Mouse (Mus musculus): ENCODE results near the gene Grin2b. TPM values are rescaled to one million over a fixed set of nuclear protein-coding genes. Genes with fewer than 3 reads are reported as not detected.

Gene Grin2b
- total and polyA plus RNA-seq, 3 experiments = not detected

DNA sequence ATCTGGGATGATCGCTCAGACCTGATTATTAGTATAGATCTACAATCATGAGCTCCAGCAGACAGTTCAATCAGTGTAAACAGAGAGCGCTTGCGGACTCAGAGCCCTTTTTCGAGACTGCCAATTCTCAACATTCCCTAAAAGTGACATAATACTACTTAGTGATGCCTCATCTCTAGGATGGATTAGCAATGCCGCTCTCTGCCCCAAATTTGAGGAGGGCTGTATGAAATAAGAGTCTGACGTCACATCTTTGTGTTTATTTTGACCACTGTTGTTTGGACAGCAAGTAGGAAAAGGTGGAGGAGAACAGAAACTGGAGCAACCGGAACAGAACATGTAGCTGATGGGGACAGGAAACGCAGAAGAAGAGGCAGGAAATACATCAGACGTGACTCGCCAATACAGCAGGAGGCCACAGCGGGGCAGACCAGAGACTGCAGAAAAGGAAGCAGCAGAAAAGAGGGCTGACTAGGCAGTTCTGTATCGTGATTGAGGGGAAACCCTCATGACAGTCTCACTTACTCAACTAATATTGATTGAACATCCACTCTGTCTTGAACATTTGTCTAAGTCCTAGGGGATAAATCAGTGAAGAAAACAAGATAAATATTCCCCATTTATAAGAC is 472.5 kb downstream of the Grin2b start:
- Histone ChIP-seq H3K4me3 (replicated peaks in 1 of 3; ENCODE audit: low read depth in 2 of 3, low read length in 2 of 3, poor library complexity in 1 of 3) (no peak overlapping the region), H3K9me3 (replicated peaks; ENCODE audit: low read length) (peaks cover 70% of the 10 kb centered on the region), H3K4me2 (ENCODE audit: insufficient read depth, low read depth, poor library complexity, severe bottlenecking) (no peak overlapping the region), H3K79me2 (replicated peaks; ENCODE audit: control insufficient read depth, extremely low read depth, insufficient read depth, poor library complexity, severe bottlenecking) (no peaks in the 10 kb centered on the region), H3K9ac (ENCODE audit: insufficient read depth, low read depth) (no peak overlapping the region), H3K27me3 (replicated peaks) (no peaks in the 10 kb centered on the region), H3K4me1 (ENCODE audit: control insufficient read depth in 1 of 2, insufficient read depth in 2 of 2) (no peaks in the 10 kb centered on the region), H3K27ac (ENCODE audit: insufficient read depth, low read depth) (no peak overlapping the region), H3K36me3 (replicated peaks in 1 of 2; ENCODE audit: control insufficient read depth in 1 of 2, insufficient read depth in 1 of 2, low read length in 1 of 2) (no peaks in the 10 kb centered on the region)
- DNase-seq (ENCODE audit: extremely low read depth) = no peak
- no peak for TF ChIP-seq SIN3A (IDR thresholded peaks at IDR 0.05; ENCODE audit: low read length)
- dilution Hi-C loops (cut with MboI; ENCODE audit: extremely low pct_ligation_motif_present, extremely low pct_unique_long_range_greater_than_20kb, low sequenced_read_pairs) (no loop called here), in situ Hi-C loops (cut with MboI; ENCODE audit: low pct_ligation_motif_present, low pct_unique_long_range_greater_than_20kb, low sequenced_read_pairs) (no loop called here)

DNA sequence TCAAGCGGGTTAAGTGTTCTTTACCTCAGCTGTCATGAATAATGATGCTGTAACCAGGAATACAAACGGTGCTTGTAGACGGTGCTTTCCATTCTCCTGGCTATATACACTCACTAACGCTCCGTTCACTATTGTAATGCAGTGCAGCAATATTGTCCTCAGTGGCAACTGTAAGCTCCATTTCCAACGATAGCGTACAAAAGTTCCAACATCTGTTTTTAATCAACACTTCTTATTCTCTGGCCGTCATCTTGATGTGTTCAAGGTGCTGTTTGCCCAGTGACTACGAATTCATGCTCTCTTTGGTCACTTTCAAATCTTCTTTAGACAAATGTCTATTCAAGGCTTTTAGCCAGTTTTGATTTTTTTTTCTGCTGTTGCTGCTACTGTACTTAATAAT is 480.8 kb downstream of the Grin2b start:
- Histone ChIP-seq H3K4me1 (ENCODE audit: control insufficient read depth in 1 of 2, insufficient read depth in 2 of 2) (no peaks in the 10 kb centered on the region), H3K4me2 (ENCODE audit: insufficient read depth, low read depth, poor library complexity, severe bottlenecking) (no peak overlapping the region), H3K27ac (ENCODE audit: insufficient read depth, low read depth) (no peak overlapping the region), H3K27me3 (replicated peaks) (no peaks in the 10 kb centered on the region), H3K9me3 (replicated peaks; ENCODE audit: low read length) (peaks cover 69% of the 10 kb centered on the region), H3K9ac (ENCODE audit: insufficient read depth, low read depth) (no peak overlapping the region), H3K36me3 (replicated peaks in 1 of 2; ENCODE audit: control insufficient read depth in 1 of 2, insufficient read depth in 1 of 2, low read length in 1 of 2) (no peaks in the 10 kb centered on the region), H3K79me2 (replicated peaks; ENCODE audit: control insufficient read depth, extremely low read depth, insufficient read depth, poor library complexity, severe bottlenecking) (no peaks in the 10 kb centered on the region), H3K4me3 (replicated peaks in 1 of 3; ENCODE audit: low read depth in 2 of 3, low read length in 2 of 3, poor library complexity in 1 of 3) (no peak overlapping the region)
- DNase-seq (ENCODE audit: extremely low read depth) = no peak
- dilution Hi-C loops (cut with MboI; ENCODE audit: extremely low pct_ligation_motif_present, extremely low pct_unique_long_range_greater_than_20kb, low sequenced_read_pairs) = no loop called here
- in situ Hi-C loops (cut with MboI; ENCODE audit: low pct_ligation_motif_present, low pct_unique_long_range_greater_than_20kb, low sequenced_read_pairs) = no loop called here
- no peak for TF ChIP-seq MAX (IDR thresholded peaks at IDR 0.05; ENCODE audit: low read length)

GRCm38 (mm10) chr6:135691561-135691960 is 481.8 kb downstream of the Grin2b start:
- DNase-seq (ENCODE audit: extremely low read depth) = no peak
- Histone ChIP-seq H3K4me1 (ENCODE audit: control insufficient read depth in 1 of 2, insufficient read depth in 2 of 2) (no peaks in the 10 kb centered on the region), H3K4me3 (replicated peaks in 1 of 3; ENCODE audit: low read depth in 2 of 3, low read length in 2 of 3, poor library complexity in 1 of 3) (no peak overlapping the region), H3K9me3 (replicated peaks; ENCODE audit: low read length) (peaks cover 71% of the 10 kb centered on the region), H3K79me2 (replicated peaks; ENCODE audit: control insufficient read depth, extremely low read depth, insufficient read depth, poor library complexity, severe bottlenecking) (no peaks in the 10 kb centered on the region), H3K27ac (ENCODE audit: insufficient read depth, low read depth) (no peak overlapping the region), H3K36me3 (replicated peaks in 1 of 2; ENCODE audit: control insufficient read depth in 1 of 2, insufficient read depth in 1 of 2, low read length in 1 of 2) (no peaks in the 10 kb centered on the region), H3K27me3 (replicated peaks) (no peaks in the 10 kb centered on the region), H3K4me2 (ENCODE audit: insufficient read depth, low read depth, poor library complexity, severe bottlenecking) (no peak overlapping the region), H3K9ac (ENCODE audit: insufficient read depth, low read depth) (no peak overlapping the region)
- dilution Hi-C loops (cut with MboI; ENCODE audit: extremely low pct_ligation_motif_present, extremely low pct_unique_long_range_greater_than_20kb, low sequenced_read_pairs) = no loop called here
- in situ Hi-C loops (cut with MboI; ENCODE audit: low pct_ligation_motif_present, low pct_unique_long_range_greater_than_20kb, low sequenced_read_pairs) = no loop called here
- TF ChIP-seq RAD21 (IDR thresholded peaks at IDR 0.05; ENCODE audit: low read depth, low read length) (no peak), E2F4 (IDR thresholded peaks at IDR 0.05; ENCODE audit: insufficient replicate concordance, low read depth, low read length) (no peak), CTCF (conservative IDR thresholded peaks at IDR 0.05 in 1 of 2, IDR thresholded peaks at IDR 0.05 in 1 of 2; ENCODE audit: low read depth in 2 of 2, low read length in 2 of 2) (no peak), IRF4 (IDR thresholded peaks at IDR 0.05; ENCODE audit: low read depth, low read length) (no peak), JUN (IDR thresholded peaks at IDR 0.05; ENCODE audit: insufficient read depth, low read depth, low read length) (no peak), ZNF384 (IDR thresholded peaks at IDR 0.05; ENCODE audit: low read depth, low read length) (no peak), JUND (conservative IDR thresholded peaks at IDR 0.05; ENCODE audit: low read depth, low read length) (no peak), MAZ (IDR thresholded peaks at IDR 0.05; ENCODE audit: low read depth, low read length) (no peak), ZC3H11A (IDR thresholded peaks at IDR 0.05; ENCODE audit: low read depth, low read length) (no peak), KAT2A (IDR thresholded peaks at IDR 0.05; ENCODE audit: insufficient replicate concordance, low read length) (no peak), NRF1 (IDR thresholded peaks at IDR 0.05; ENCODE audit: low read depth, low read length) (no peak), CHD1 (IDR thresholded peaks at IDR 0.05; ENCODE audit: low read depth, low read length) (no peak), NELFE (IDR thresholded peaks at IDR 0.05; ENCODE audit: low read depth, low read length) (no peak), HCFC1 (IDR thresholded peaks at IDR 0.05; ENCODE audit: low read depth, low read length) (no peak), ZMIZ1 (IDR thresholded peaks at IDR 0.05; ENCODE audit: low read depth, low read length) (no peak), MAX (IDR thresholded peaks at IDR 0.05; ENCODE audit: low read length) (no peak)
